8 mouse cellular contexts compared by ENCODE assay signal in the genomic region with DNA sequence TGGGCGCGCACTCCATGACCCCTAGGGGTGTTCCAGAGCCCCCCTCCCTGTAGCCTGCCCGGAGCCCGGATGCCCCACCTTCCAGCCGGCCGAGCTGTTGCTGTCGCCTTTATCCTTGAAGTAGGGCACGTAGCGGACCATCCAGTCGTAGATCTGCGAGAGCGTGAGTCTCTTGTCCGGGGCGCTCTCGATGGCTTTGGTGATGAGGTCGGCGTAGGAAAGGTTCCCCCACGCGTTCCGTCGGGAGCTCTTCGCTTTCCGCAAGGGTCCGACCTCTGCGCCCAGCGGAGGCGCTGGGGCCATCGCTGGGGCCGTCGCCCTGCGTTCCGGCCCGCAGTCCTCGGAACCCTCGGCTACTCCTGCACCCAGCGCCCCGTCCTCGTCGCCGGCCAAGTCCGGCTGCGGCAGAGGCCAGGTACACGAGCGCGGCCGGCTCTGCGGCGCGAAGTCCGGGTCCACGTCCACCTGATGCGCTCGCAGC. TPM values are rescaled to one million over a fixed set of nuclear protein-coding genes. Genes with fewer than 3 reads are reported as not detected.
A peak's percentile ranks its signal among the peaks of the same experiment; 100 is the strongest.
DNase-seq lines count a peak whose midpoint lies in the region; ATAC-seq and TF ChIP-seq lines count a peak whose summit lies in the region.

No protein-coding gene starts in this region.

- peak overlapping the region; percentile 68 for H3K4me3 ChIP-seq in heart, embryonic 12.5 days
- H3K4me3 ChIP-seq in MEL (ENCODE audit: control insufficient read depth in 1 of 2, insufficient read depth in 1 of 2, low read depth in 2 of 2, low read length in 2 of 2) (peak overlapping the region; percentile 31 to 57; a peak in 3 of 4 replicates), myocyte (peak overlapping the region; percentile 42)
- H3K4me3 ChIP-seq in forebrain, embryonic 10.5 days = peak overlapping the region; percentile 76

- TF ChIP-seq CTCF in MEL (IDR thresholded peaks at IDR 0.05 in 2 of 3, conservative IDR thresholded peaks at IDR 0.05 in 1 of 3; ENCODE audit: control insufficient read depth in 1 of 3, insufficient read depth in 1 of 3, low read depth in 2 of 3, low read length in 3 of 3, poor library complexity in 1 of 3, severe bottlenecking in 1 of 3) = no peak

- H3K27ac ChIP-seq in heart, embryonic 12.5 days (ENCODE audit: poor library complexity, severe bottlenecking) = no peak overlapping the region
- H3K27ac ChIP-seq in MEL (ENCODE audit: control insufficient read depth, low read depth, low read length) = no peak overlapping the region
- peak overlapping the region; percentile 78 for H3K27ac ChIP-seq in forebrain, embryonic 10.5 days

- TF ChIP-seq EP300 in MEL (IDR thresholded peaks at IDR 0.05; ENCODE audit: low read depth in 1 of 2, low read length in 2 of 2) = no peak

- TF ChIP-seq POLR2A in MEL (IDR thresholded peaks at IDR 0.05; ENCODE audit: control insufficient read depth in 1 of 2, insufficient read depth in 1 of 2, low read depth in 1 of 2, low read length in 2 of 2, poor library complexity in 1 of 2) = no peak
- TF ChIP-seq POLR2A in myocyte (IDR thresholded peaks at IDR 0.05; ENCODE audit: insufficient read length, low read depth) = no peak

- WGBS in heart, embryonic 12.5 days = under 1% methylated on average over 53 of the region's 53 CpGs
- WGBS in forebrain, embryonic 10.5 days = under 1% methylated on average over 53 of the region's 53 CpGs

- H3ac ChIP-seq in myocyte (ENCODE audit: control insufficient read depth, insufficient read length) = peak overlapping the region; percentile 45

- no peak for ATAC-seq in heart, embryonic 12.5 days (ENCODE audit: insufficient number of reproducible peaks, low FRiP score)
- no peak for ATAC-seq in granulocyte monocyte progenitor cell, adult 5-6 weeks (replicated peaks; ENCODE audit: poor library complexity, severe bottlenecking)

- no peaks in the 10 kb centered on the region for H3K36me3 ChIP-seq in heart, embryonic 12.5 days
- H3K36me3 ChIP-seq in MEL (ENCODE audit: control insufficient read depth in 1 of 2, insufficient read depth in 2 of 2, low read length in 2 of 2) (peaks cover 0 to 2% of the 10 kb centered on the region in 2 experiments; a peak in 1 of 4 replicates), myocyte (ENCODE audit: control insufficient read depth, insufficient read depth) (no peaks in the 10 kb centered on the region)
- H3K36me3 ChIP-seq in forebrain, embryonic 10.5 days (replicated peaks) = no peaks in the 10 kb centered on the region

- H3K79me2 ChIP-seq in MEL (ENCODE audit: control insufficient read depth, insufficient read depth, low read length, poor library complexity) (no peaks in the 10 kb centered on the region), myocyte (ENCODE audit: control insufficient read depth, insufficient read depth) (peaks cover 6% of the 10 kb centered on the region)

- no peak for TF ChIP-seq RAD21 in MEL (IDR thresholded peaks at IDR 0.05; ENCODE audit: low read depth, low read length)

- peak overlapping the region; percentile 98 for H3K4me2 ChIP-seq in heart, embryonic 12.5 days
- H3K4me2 ChIP-seq in myocyte (ENCODE audit: low read depth) = peak overlapping the region; percentile 70

- no peaks in the 10 kb centered on the region for H3K9me3 ChIP-seq in heart, embryonic 12.5 days (replicated peaks)
- no peaks in the 10 kb centered on the region for H3K9me3 ChIP-seq in MEL (replicated peaks; ENCODE audit: insufficient read depth, low read length)
- H3K9me3 ChIP-seq in forebrain, embryonic 10.5 days = no peaks in the 10 kb centered on the region

- H3K4me1 ChIP-seq in heart, embryonic 12.5 days (replicated peaks) = peaks cover 42% of the 10 kb centered on the region
- peaks cover 2 to 11% of the 10 kb centered on the region in 2 experiments for H3K4me1 ChIP-seq in MEL (ENCODE audit: control insufficient read depth in 1 of 2, insufficient read depth in 2 of 2, low read length in 2 of 2)
- H3K4me1 ChIP-seq in forebrain, embryonic 10.5 days = peaks cover 65% of the 10 kb centered on the region

- no peak for DNase-seq in heart, adult 8-10 months (ENCODE audit: low spot score)
- DNase-seq in MEL (ENCODE audit: low read depth, low spot score) = peak; percentile 29
- peak; percentile 48 for DNase-seq in forebrain, embryonic 10.5 days (ENCODE audit: extremely low spot score, low spot score)
- DNase-seq in kidney, postnatal 25 days = peak; percentile 16 to 62
- DNase-seq in left cerebral cortex, adult 9 months (ENCODE audit: low spot score in 2 of 2) = no peak

- H3K27me3 ChIP-seq in heart, embryonic 12.5 days (replicated peaks) = peaks cover 72% of the 10 kb centered on the region
- H3K27me3 ChIP-seq in MEL (ENCODE audit: control insufficient read depth in 1 of 2, insufficient read depth in 2 of 2, low read length in 2 of 2) (peaks cover 2 to 10% of the 10 kb centered on the region in 2 experiments; a peak in 3 of 4 replicates), myocyte (ENCODE audit: control insufficient read depth, insufficient read depth, insufficient read length) (no peaks in the 10 kb centered on the region)
- H3K27me3 ChIP-seq in forebrain, embryonic 10.5 days (ENCODE audit: poor library complexity, severe bottlenecking) = peaks cover 95% of the 10 kb centered on the region

- peak overlapping the region; percentile 77 for H3K9ac ChIP-seq in heart, embryonic 12.5 days
- peak overlapping the region; percentile 66 for H3K9ac ChIP-seq in MEL (ENCODE audit: control insufficient read depth, low read depth, low read length, poor library complexity, severe bottlenecking)

TF ChIP-seq in MEL, 35 proteins besides CTCF, POLR2A, EP300 and RAD21:
- TF ChIP-seq SIN3A (IDR thresholded peaks at IDR 0.05; ENCODE audit: low read length) (no peak), TCF12 (IDR thresholded peaks at IDR 0.05; ENCODE audit: low read depth, low read length) (no peak), MXI1 (IDR thresholded peaks at IDR 0.05; ENCODE audit: low read depth, low read length) (no peak), ETS1 (IDR thresholded peaks at IDR 0.05; ENCODE audit: low read depth, low read length) (no peak), ZC3H11A (IDR thresholded peaks at IDR 0.05; ENCODE audit: low read depth, low read length) (no peak)
TF ChIP-seq in MEL: peak in this region for 0.

TF ChIP-seq in myocyte, 11 proteins besides CTCF, POLR2A, EP300 and RAD21:
- no peak for TF ChIP-seq TCF3 (IDR thresholded peaks at IDR 0.05; ENCODE audit: insufficient read length, low read depth)
- no peak for TF ChIP-seq MYOG (IDR thresholded peaks at IDR 0.05; ENCODE audit: control insufficient read depth in 1 of 3, insufficient read depth in 1 of 3, insufficient read length in 2 of 3, low read depth in 2 of 3)
- TF ChIP-seq REST (IDR thresholded peaks at IDR 0.05; ENCODE audit: insufficient read depth, insufficient read length) = no peak
- no peak for TF ChIP-seq MYOD1 (IDR thresholded peaks at IDR 0.05; ENCODE audit: control insufficient read depth in 1 of 3, insufficient read length in 2 of 3, low read depth in 2 of 3)
- no peak for TF ChIP-seq TCF12 (IDR thresholded peaks at IDR 0.05; ENCODE audit: insufficient read depth, poor library complexity, severe bottlenecking)
- TF ChIP-seq E2F4 (IDR thresholded peaks at IDR 0.05; ENCODE audit: insufficient read depth) = no peak
- no peak for TF ChIP-seq MAX (IDR thresholded peaks at IDR 0.05; ENCODE audit: low read depth)
- no peak for TF ChIP-seq POLR2AphosphoS2 (IDR thresholded peaks at IDR 0.05; ENCODE audit: insufficient read length, low read depth)
- no peak for TF ChIP-seq SRF (IDR thresholded peaks at IDR 0.05; ENCODE audit: control insufficient read depth, insufficient read length, low read depth)
TF ChIP-seq in myocyte: peak in this region for 0.

RNA-seq across cellular contexts. Expression of gene Foxo6, which starts 0.3 kb away (rescaled TPM):
- polyA plus RNA-seq in heart, embryonic 12.5 days (2016; fragmentation: Nextera tagmentation; extraction: Ambion mirVana) = 0.06 and 0.08 TPM in 2 replicates
- total RNA-seq in heart, adult 8-10 months (2022) = 1 to 10 TPM; 2.3 to 6.3 (median 3.3) TPM
- total RNA-seq in MEL (2012; rRNA removed) = 0.23 and 0.31 TPM in 2 replicates
- polyA plus RNA-seq in MEL (2012; ENCODE audit: insufficient read depth in 1 of 2, insufficient read length in 2 of 2, low read depth in 1 of 2, low replicate concordance in 2 of 2, missing spikeins in 1 of 2) = 1 to 10 TPM in 1 of 2 experiments, not detected in 1; 3.4 TPM
- 0.06 TPM in 2 replicates for polyA plus RNA-seq in forebrain, embryonic 10.5 days (2016; fragmentation: Nextera tagmentation; extraction: Ambion mirVana)
- polyA plus RNA-seq in myocyte (2012; fragmentation: generic; extraction: Trizol) = 24.9 TPM
- total RNA-seq in granulocyte monocyte progenitor cell, adult 5-6 weeks (2014; fragmentation: Nextera tagmentation) = not detected in 2 replicates
- total RNA-seq in granulocyte monocyte progenitor cell, adult 5-6 weeks (2017) = not detected in 2 replicates

Comparison
In these comparisons a context has a peak if more than half of its experiments do, and no peak if none do; other contexts are left out.
1. DNase-seq: peak in MEL (single experiment), forebrain, embryonic 10.5 days (single experiment) and kidney, postnatal 25 days (2 of 2); none in heart, adult 8-10 months (single experiment) and left cerebral cortex, adult 9 months (0 of 2).
2. Peak in every context shown above with its lines, with median percentiles within 50 percentile points of each other: H3K4me3 ChIP-seq.